Mouse (Mus musculus): Measurements from ENCODE around the gene P4htm.

- TF ChIP-seq POLR2A (IDR thresholded peaks at IDR 0.05; ENCODE audit: extremely low read depth, insufficient read depth, low read length): no peak
- no peak for TF ChIP-seq CTCF (IDR thresholded peaks at IDR 0.05; ENCODE audit: extremely low read depth, insufficient read depth, low read length)
These were observed 38.3 kb downstream of the P4htm start for GRCm38 (mm10) chr9:108559169-108559568.
